Mouse (Mus musculus): ENCODE measurements around the gene Ppp1r27. TPM values are rescaled to one million over a fixed set of nuclear protein-coding genes. Genes with fewer than 3 reads are reported as not detected.

Ppp1r27 gene
- polyA plus RNA-seq, 1 experiment from 2014 or later: not detected

DNA sequence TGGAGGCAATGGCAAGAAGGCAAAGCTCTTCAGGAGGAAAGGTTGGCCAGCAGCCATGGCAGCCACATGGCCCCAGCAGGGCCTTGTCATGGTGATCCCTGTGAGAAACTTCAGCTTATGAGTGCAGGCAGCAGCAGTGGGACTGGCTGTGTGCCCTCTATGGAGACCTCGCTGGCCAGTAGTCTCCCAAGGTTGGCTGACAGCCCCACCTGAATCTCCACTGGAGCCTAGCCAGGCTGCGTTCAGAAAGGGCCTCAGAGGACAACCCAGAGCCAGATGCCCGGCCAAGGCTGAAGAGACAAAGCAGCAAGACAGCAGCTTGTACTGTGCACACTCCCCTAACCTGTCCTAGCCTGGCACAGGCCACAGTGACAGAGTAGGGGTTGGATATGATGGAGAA is 12.4 kb downstream of the Ppp1r27 start:
- Histone ChIP-seq H3K27ac (no peak overlapping the region), H3K4me1 (peaks cover 12% of the 10 kb centered on the region), H3K9ac (no peak overlapping the region), H3K4me3 (no peak overlapping the region), H3K36me3 (peaks cover 17% of the 10 kb centered on the region), H3K27me3 (replicated peaks) (peaks cover 21% of the 10 kb centered on the region), H3K9me3 (no peaks in the 10 kb centered on the region), H3K4me2 (replicated peaks) (no peak overlapping the region)
- no peak for ATAC-seq (ENCODE audit: low FRiP score, low read depth)
- WGBS: 78% methylated on average over 3 of the region's 3 CpGs

DNA sequence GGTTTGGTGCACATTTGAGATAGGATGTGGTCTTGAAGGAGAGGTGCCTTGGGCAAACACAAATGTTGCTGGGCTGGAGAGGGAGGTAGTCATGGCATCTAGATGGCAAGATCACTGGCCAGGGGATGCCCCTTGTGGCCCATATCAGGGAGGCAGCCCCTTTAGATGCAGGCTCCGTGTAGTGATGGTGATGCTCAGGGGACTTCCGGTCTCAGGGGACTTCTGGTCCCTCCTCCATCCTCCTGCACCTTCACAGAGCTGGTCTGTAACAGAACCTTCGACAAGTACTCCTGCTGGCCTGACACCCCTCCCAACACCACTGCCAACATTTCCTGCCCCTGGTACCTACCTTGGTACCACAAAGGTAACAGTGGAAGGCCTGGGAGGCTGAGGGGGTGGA is 15.1 kb downstream of the Ppp1r27 start:
- no peak overlapping the region for H3K27ac ChIP-seq
- peaks cover 48% of the 10 kb centered on the region for H3K27me3 ChIP-seq (replicated peaks)
- ATAC-seq (ENCODE audit: low FRiP score, low read depth): no peak
- no peak overlapping the region for H3K4me2 ChIP-seq (replicated peaks)
- no peaks in the 10 kb centered on the region for H3K9me3 ChIP-seq
- H3K9ac ChIP-seq: no peak overlapping the region
- no peaks in the 10 kb centered on the region for H3K36me3 ChIP-seq
- H3K4me3 ChIP-seq: no peak overlapping the region
- 70% methylated on average over 3 of the region's 3 CpGs for WGBS
- H3K4me1 ChIP-seq: peaks cover 16% of the 10 kb centered on the region

DNA sequence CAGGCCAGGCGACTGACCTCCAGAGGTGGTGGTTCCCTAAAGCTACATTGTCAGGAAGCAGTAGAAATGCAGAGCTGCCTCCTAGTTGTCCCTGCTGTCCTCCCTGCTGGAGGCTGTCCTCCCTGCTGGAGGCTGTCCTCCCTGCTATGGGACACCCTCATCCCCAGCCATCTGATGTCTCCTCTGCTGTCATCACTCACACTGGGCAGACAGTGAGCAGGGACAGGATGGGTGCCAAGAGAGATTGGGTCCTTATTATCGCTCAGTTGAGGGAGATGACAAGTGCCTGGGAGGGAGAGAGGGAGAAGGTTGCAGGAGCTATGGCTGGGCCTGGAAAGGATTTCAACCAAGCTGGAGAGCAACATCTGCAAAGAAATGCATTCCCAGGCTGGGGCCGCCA is 15.8 kb downstream of the Ppp1r27 start:
- no peaks in the 10 kb centered on the region for H3K36me3 ChIP-seq
- no peak overlapping the region for H3K4me3 ChIP-seq
- no peak overlapping the region for H3K9ac ChIP-seq
- 77% methylated on average over 3 of the region's 3 CpGs for whole genome bisulfite sequencing
- no peaks in the 10 kb centered on the region for H3K9me3 ChIP-seq
- no peak for ATAC-seq (ENCODE audit: low FRiP score, low read depth)
- no peak overlapping the region for H3K27ac ChIP-seq
- H3K27me3 ChIP-seq (replicated peaks): peaks cover 55% of the 10 kb centered on the region
- no peak overlapping the region for H3K4me2 ChIP-seq (replicated peaks)
- peaks cover 23% of the 10 kb centered on the region for H3K4me1 ChIP-seq

DNA sequence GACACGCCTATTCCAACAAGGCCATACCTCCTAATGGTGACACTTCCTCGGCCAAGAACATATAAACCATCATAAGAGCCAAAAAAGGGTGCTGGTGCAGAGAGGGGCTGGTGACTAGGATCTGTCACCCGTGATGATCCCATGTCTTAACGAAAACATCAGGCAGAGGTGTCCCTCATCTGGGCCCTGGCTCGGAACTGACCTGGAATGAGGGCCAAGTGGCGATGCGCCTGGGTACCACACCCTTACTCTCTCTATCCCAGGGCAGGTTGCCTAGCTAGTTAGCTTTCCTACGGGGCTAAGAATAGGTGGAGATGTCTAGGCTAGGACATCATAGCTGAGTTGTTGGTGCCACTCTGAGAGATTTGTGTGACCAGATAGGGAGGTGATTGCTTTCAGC is 16.8 kb downstream of the Ppp1r27 start:
- peaks cover 13% of the 10 kb centered on the region for H3K4me1 ChIP-seq
- H3K27me3 ChIP-seq (replicated peaks): peaks cover 65% of the 10 kb centered on the region
- no peak overlapping the region for H3K27ac ChIP-seq
- no peak for ATAC-seq (ENCODE audit: low FRiP score, low read depth)
- no peaks in the 10 kb centered on the region for H3K36me3 ChIP-seq
- no peak overlapping the region for H3K4me3 ChIP-seq
- no peak overlapping the region for H3K4me2 ChIP-seq (replicated peaks)
- H3K9me3 ChIP-seq: no peaks in the 10 kb centered on the region
- WGBS: 82% methylated on average over 8 of the region's 8 CpGs
- H3K9ac ChIP-seq: no peak overlapping the region

DNA sequence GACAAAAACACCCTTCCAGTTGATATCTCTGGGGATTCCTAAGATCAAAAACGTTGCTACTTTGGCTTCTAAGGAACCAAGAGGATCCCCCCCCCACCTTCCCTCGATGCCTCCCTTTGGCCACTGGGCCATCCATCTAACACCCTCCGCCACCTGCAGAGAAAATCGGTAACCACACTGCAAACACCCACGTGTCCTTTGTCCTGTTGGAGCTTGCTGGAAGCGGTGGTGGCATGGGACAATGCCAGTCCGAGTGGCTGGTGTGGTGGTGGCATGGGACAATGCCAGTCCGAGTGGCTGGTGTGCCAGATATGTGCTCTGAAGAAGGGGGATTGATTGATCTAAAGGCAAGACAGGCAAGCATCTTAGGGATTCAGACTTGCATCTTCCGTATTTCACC is 19.3 kb downstream of the Ppp1r27 start:
- H3K27ac ChIP-seq: no peak overlapping the region
- H3K9me3 ChIP-seq: no peaks in the 10 kb centered on the region
- H3K4me1 ChIP-seq: peaks cover 11% of the 10 kb centered on the region
- H3K9ac ChIP-seq: no peak overlapping the region
- H3K27me3 ChIP-seq (replicated peaks): peaks cover 83% of the 10 kb centered on the region
- no peak overlapping the region for H3K4me2 ChIP-seq (replicated peaks)
- 34% methylated on average over 9 of the region's 9 CpGs for whole genome bisulfite sequencing
- H3K36me3 ChIP-seq: no peaks in the 10 kb centered on the region
- no peak for ATAC-seq (ENCODE audit: low FRiP score, low read depth)
- H3K4me3 ChIP-seq: no peak overlapping the region

DNA sequence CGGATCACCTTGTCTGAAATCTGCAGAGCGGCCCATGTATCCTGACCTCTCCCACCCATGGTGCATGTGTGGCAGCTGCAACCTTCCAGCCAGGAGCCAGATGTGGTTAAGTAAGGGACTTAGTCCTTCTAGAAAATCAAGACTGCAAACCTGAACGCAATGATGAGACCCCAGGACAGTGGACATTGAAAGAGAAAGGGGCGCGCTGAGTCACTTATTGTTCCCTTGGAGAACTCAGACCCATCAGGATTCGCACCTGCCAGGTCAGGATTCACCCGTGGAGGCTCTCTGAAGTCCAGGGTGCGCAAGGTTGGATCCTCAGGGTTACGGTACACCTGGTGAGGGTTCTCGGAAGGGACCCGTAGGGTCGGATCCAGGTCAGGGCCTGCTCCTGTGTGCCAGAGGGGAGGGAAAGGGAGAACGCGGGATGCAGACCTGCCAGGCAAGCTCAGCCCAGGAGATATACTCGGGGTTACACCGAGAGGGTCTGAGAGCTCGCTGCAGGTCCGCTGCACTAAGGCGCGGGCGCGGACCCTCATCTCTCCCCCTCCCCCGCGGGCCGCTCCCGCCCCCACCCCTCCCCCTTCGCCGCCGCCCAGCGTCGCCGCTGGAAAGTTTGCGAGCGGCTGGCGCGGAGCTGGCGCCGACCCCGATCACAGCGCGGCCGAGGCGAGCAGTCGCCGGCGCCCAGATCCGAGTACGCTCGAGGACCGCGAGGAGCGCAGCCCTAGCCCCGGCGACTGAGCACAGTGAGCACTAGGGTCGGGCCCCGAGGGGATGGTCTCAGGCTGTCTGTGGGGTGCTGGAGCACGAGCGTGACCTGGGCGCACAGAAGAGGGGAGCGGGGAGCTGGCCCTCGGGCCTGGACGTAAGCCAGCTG is 20.6 kb downstream of the Ppp1r27 start, which contains the start of gene Gcgr:
Gcgr (plus strand) TSS at position 615 of the 880 bp plus-strand sequence.
- H3K4me1 ChIP-seq: peaks cover 11% of the 10 kb centered on the region
- WGBS: 8% methylated on average over 59 of the region's 62 CpGs
- peaks cover 79% of the 10 kb centered on the region for H3K27me3 ChIP-seq (replicated peaks)

DNA sequence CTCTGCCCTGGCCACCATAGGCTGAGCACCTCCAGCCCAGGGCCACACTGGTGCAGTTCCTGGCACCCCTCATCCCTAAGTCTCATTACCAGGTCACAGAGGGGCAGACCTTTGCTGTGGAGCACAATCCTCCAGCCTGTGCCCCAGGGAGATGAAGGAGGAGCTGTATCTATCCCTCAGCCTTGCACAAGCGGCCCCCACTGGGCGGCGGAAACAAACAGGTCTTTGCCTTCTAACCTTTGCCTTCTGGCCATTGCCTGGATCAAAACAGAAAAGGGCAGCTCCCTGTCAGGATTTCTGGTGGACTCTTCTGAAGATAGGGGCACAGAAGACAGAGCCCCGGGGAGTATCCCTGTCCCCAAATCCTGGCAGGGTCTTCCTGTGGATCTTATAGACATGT is 22.0 kb downstream of the Ppp1r27 start:
- Histone ChIP-seq H3K9ac (no peak overlapping the region), H3K27me3 (replicated peaks) (peaks cover 65% of the 10 kb centered on the region), H3K4me3 (no peak overlapping the region), H3K4me1 (peaks cover 11% of the 10 kb centered on the region), H3K4me2 (replicated peaks) (no peak overlapping the region), H3K27ac (no peak overlapping the region), H3K9me3 (no peaks in the 10 kb centered on the region), H3K36me3 (no peaks in the 10 kb centered on the region)
- no peak for ATAC-seq (ENCODE audit: low FRiP score, low read depth)
- 52% methylated on average over 4 of the region's 4 CpGs for WGBS

More for the DNA sequence above, 20.6 kb downstream of the Ppp1r27 start, which contains the start of gene Gcgr:
- peak within 1 kb of the TSS; percentile 70 for H3K4me2 ChIP-seq (replicated peaks)
- peak within 1 kb of the TSS; percentile 30 for H3K4me3 ChIP-seq
- H3K9ac ChIP-seq: peak within 1 kb of the TSS; percentile 50
- no peaks in the 10 kb centered on the region for H3K9me3 ChIP-seq
- no peak for ATAC-seq (ENCODE audit: low FRiP score, low read depth)
- no peak within 1 kb of the TSS for H3K27ac ChIP-seq
- no peaks in the 10 kb centered on the region for H3K36me3 ChIP-seq

DNA sequence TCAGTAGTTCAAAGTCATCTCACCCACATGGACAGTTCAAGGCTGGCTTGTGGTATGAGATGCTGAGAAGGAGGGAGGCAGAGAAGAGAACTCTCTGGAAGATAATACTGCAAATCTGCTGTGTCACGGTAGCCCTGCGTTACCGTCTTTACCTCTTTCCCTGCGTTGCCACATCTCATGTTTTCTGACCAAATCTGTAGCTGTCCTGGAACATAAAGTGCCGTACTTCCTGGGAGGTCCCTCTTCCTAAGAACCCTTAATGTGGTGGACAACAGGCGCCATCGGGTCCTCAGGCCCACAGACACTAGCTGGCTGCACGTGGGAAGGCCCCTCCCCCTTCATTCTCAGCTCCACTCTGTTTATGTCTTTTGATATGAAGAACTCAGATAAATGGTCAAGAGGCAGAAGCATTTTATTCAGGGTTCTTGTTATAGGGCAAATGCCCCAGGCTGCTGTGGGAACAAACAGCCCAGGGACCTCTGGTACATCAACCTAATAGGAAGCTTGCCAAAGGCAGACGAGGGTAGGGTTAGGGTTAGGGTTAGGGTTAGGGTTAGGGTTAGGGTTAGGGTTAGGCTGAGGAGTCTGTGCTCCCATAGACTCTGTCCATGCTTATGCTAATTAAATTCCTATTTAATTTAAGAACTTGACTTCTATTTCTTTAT is 23.1 kb downstream of the Ppp1r27 start:
- no peak overlapping the region for H3K9ac ChIP-seq
- H3K4me3 ChIP-seq: no peak overlapping the region
- no peaks in the 10 kb centered on the region for H3K36me3 ChIP-seq
- WGBS: 85% methylated on average over 9 of the region's 9 CpGs
- no peaks in the 10 kb centered on the region for H3K9me3 ChIP-seq
- no peak overlapping the region for H3K4me2 ChIP-seq (replicated peaks)
- H3K27me3 ChIP-seq (replicated peaks): peaks cover 55% of the 10 kb centered on the region
- no peak for ATAC-seq (ENCODE audit: low FRiP score, low read depth)
- H3K27ac ChIP-seq: no peak overlapping the region
- peaks cover 11% of the 10 kb centered on the region for H3K4me1 ChIP-seq

DNA sequence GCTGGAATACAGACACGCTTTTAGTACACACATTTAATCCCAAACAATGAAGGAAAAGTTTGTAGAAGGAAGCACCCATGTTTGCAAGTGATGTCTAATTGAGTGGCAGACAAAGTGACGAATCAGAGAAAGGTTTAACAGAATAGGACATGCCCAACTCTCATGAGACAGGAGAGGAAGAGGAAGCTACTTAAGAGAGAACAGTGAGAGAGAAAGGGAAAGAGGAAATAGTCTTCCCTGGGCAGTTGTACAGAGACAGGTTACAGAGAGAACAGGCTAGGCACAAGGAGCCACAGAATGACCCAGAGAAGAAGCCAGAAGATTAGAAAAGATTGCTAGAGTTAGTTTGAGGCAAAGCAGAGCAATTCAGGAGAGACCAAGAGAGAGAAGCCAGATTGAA is 25.0 kb downstream of the Ppp1r27 start:
- no peak overlapping the region for H3K4me2 ChIP-seq (replicated peaks)
- H3K27ac ChIP-seq: no peak overlapping the region
- peaks cover 36% of the 10 kb centered on the region for H3K27me3 ChIP-seq (replicated peaks)
- ATAC-seq (ENCODE audit: low FRiP score, low read depth): no peak
- H3K9me3 ChIP-seq: no peaks in the 10 kb centered on the region
- H3K9ac ChIP-seq: no peak overlapping the region
- no peaks in the 10 kb centered on the region for H3K36me3 ChIP-seq
- WGBS: 79% methylated on average over 2 of the region's 2 CpGs
- H3K4me1 ChIP-seq: peaks cover 11% of the 10 kb centered on the region
- H3K4me3 ChIP-seq: no peak overlapping the region

DNA sequence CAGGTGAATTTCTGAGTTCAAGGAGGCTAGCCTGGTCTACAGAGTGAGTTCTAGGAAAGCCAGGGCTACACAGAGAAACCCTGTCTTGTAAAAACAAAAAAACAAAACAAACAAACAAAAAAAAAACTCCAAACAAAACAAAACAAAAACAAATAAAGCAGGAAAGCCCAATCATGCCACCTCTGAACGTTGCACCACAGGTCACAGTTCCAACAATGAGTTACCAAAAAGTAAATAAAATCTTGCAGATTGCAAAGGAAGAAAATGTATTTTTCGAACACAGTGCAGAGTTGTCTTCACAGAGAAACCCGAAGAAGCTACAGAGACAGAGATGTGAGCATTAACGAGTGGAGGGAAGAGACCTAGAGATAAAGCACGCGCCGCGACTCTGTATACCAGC is 28.4 kb downstream of the Ppp1r27 start:
- peaks cover 2% of the 10 kb centered on the region; the same call in 1 of the 2 replicates for H3K4me1 ChIP-seq
- no peak for ATAC-seq (ENCODE audit: low FRiP score, low read depth)
- no peaks in the 10 kb centered on the region for H3K9me3 ChIP-seq
- no peak overlapping the region for H3K27ac ChIP-seq
- 88% methylated on average over 8 of the region's 8 CpGs for WGBS
- H3K9ac ChIP-seq: no peak overlapping the region
- H3K4me2 ChIP-seq (replicated peaks): no peak overlapping the region
- H3K4me3 ChIP-seq: no peak overlapping the region
- H3K27me3 ChIP-seq (replicated peaks): peaks cover 2% of the 10 kb centered on the region; the same call in 1 of the 2 replicates
- no peaks in the 10 kb centered on the region for H3K36me3 ChIP-seq

DNA sequence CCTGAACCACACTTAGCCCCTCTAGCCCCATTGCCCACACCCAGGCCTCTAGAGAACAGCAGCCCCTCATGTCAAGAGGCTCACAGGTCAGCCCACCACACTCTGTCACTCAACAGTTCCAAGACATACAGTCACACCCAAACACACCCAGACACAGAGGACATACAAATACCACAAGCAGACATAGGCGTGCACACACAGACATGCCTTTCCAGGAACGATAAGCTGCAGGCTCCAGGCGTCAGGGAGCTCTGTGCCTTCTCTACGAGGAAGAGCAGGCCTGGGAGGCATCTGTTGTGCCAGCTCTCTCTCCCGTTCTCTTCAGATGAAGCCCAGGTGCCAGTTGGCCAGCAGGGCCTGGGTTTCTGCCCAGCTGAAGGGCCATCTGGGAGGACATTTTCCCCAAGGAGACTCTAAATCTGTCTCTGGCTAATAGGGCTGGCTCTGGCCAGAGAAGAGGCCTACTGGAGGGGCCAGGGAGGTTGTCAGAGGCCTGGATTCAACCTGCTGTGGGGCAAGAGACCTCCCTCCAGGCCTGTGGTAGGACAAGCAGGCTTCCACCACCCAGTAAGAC is 29.9 kb downstream of the Ppp1r27 start:
- no peak overlapping the region for H3K4me3 ChIP-seq
- H3K9ac ChIP-seq: no peak overlapping the region
- no peak overlapping the region for H3K27ac ChIP-seq
- H3K36me3 ChIP-seq: no peaks in the 10 kb centered on the region
- 84% methylated on average over 5 of the region's 5 CpGs for WGBS
- no peaks in the 10 kb centered on the region for H3K9me3 ChIP-seq
- no peak overlapping the region for H3K4me2 ChIP-seq (replicated peaks)
- ATAC-seq (ENCODE audit: low FRiP score, low read depth): no peak
- H3K27me3 ChIP-seq (replicated peaks): no peaks in the 10 kb centered on the region
- peaks cover 2% of the 10 kb centered on the region; the same call in 1 of the 2 replicates for H3K4me1 ChIP-seq

DNA sequence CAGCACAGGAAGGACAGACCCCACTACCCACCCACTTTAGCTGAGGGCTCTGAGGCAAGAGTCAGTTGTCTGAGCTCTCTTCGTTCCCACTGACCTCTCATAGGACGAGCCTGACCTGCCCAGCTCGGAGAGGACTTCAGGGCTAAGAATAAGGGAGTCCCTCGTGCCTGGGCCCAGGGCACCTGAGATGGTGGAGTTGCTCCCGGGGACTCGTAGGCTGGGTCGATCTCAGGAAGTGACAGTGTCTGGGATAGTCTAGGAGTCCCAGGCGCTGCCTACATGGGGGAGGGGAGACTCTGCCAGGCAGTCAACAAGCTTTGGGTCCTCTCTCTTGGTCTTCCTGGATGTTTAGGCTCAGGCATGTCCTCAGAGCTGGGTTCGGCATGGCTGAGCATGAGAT is 30.4 kb downstream of the Ppp1r27 start:
- Histone ChIP-seq H3K27ac (no peak overlapping the region), H3K36me3 (no peaks in the 10 kb centered on the region), H3K4me2 (replicated peaks) (no peak overlapping the region), H3K9me3 (no peaks in the 10 kb centered on the region), H3K27me3 (replicated peaks) (no peaks in the 10 kb centered on the region), H3K4me1 (peaks cover 2% of the 10 kb centered on the region; the same call in 1 of the 2 replicates), H3K4me3 (no peak overlapping the region), H3K9ac (no peak overlapping the region)
- 79% methylated on average over 9 of the region's 9 CpGs for WGBS
- ATAC-seq (ENCODE audit: low FRiP score, low read depth): no peak
